Mouse (Mus musculus): ENCODE results near the gene Kmo. TPM values are rescaled to one million over a fixed set of nuclear protein-coding genes. Genes with fewer than 3 reads are reported as not detected.

The Kmo gene
- polyA plus RNA-seq, 1 experiment from 2014 or later: 0.53 TPM

DNA sequence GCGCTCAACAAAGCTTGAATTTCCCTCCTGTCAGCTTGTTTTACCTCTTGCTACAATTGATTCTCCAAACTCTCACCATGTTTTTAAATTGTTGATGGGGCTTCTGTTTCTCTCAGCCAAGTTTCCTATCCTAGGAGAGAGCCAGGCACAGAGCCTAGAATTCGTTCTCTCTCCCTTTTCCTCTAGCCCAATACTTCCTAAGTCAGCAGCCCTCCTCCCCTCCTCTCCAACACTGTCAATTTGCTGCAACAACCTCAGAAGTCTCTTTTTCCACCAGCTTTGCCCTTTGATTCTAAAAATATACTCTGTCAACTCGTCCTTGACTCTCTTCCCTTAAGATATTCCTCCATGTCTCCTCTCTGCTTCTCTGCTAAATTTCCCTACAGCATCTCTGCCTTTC, 79.2 kb downstream of the Kmo start:
- Histone ChIP-seq H3K9ac (ENCODE audit: low read depth, low read length) (no peak overlapping the region), H3K27me3 (replicated peaks; ENCODE audit: control insufficient read depth, insufficient read depth, low read length) (no peaks in the 10 kb centered on the region), H3K4me2 (replicated peaks; ENCODE audit: low read depth) (no peak overlapping the region), H3K27ac (ENCODE audit: low read depth, low read length) (no peak overlapping the region), H3K4me3 (ENCODE audit: low read depth, low read length) (no peak overlapping the region), H3K36me3 (ENCODE audit: control insufficient read depth, insufficient read depth) (no peaks in the 10 kb centered on the region), H3K9me3 (ENCODE audit: control insufficient read depth) (no peaks in the 10 kb centered on the region), H3K4me1 (replicated peaks; ENCODE audit: control insufficient read depth, insufficient read depth, low read length) (no peaks in the 10 kb centered on the region)
- WGBS: 68% methylated on average over 3 of the region's 3 CpGs
- no peak for TF ChIP-seq CTCF (IDR thresholded peaks at IDR 0.05; ENCODE audit: low read depth)
- ATAC-seq: no peak

DNA sequence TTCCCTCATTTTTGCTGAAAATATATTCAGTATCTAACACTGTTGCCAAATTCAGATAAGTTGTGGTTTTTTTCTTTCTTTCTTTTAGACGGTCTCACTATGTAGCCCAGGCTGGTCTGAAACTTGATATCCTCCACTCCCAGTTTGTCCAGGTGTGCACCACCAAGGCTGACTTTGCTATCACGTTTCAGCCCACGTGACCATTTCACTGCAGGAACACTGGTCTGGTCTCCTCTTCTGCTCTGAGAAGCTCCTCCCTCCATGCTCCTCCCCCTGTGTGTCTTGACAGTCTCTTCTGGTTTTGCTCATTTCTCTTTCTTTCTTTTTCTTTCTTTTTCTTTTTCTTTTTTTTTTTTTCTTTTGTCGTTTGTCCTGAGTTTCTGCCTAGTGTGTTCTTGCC, 79.6 kb downstream of the Kmo start:
- no peaks in the 10 kb centered on the region for H3K36me3 ChIP-seq (ENCODE audit: control insufficient read depth, insufficient read depth)
- H3K4me2 ChIP-seq (replicated peaks; ENCODE audit: low read depth): no peak overlapping the region
- no peak overlapping the region for H3K9ac ChIP-seq (ENCODE audit: low read depth, low read length)
- 0 out of 2 replicates have a peak, but pooled peaks have one; percentile 19 for ATAC-seq
- H3K27me3 ChIP-seq (replicated peaks; ENCODE audit: control insufficient read depth, insufficient read depth, low read length): no peaks in the 10 kb centered on the region
- no peak overlapping the region for H3K27ac ChIP-seq (ENCODE audit: low read depth, low read length)
- H3K4me3 ChIP-seq (ENCODE audit: low read depth, low read length): no peak overlapping the region
- no peaks in the 10 kb centered on the region for H3K4me1 ChIP-seq (replicated peaks; ENCODE audit: control insufficient read depth, insufficient read depth, low read length)
- WGBS: 26% methylated on average over 4 of the region's 4 CpGs
- H3K9me3 ChIP-seq (ENCODE audit: control insufficient read depth): no peaks in the 10 kb centered on the region
- no peak for TF ChIP-seq CTCF (IDR thresholded peaks at IDR 0.05; ENCODE audit: low read depth)

DNA sequence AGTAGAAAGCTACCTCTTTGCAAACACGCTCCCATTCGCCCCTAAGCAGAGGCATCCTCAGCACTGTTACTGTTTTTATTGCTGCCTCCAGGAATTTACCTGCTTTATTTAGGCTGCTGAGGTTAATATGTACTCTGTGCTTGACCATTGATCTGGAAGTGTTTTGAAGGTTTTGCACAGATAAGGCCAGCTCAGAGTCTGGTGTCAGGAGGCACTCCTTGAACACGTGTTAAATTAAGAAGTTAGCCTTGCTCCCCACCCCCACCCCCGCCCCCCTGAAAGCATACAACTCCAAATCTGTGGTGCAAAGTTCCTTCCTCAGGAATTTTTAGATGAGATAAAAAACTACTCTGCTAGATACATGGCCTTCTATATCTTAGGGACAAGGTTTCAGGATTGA, 81.0 kb downstream of the Kmo start:
- Histone ChIP-seq H3K4me3 (ENCODE audit: low read depth, low read length) (no peak overlapping the region), H3K27ac (ENCODE audit: low read depth, low read length) (no peak overlapping the region), H3K36me3 (ENCODE audit: control insufficient read depth, insufficient read depth) (no peaks in the 10 kb centered on the region), H3K4me2 (replicated peaks; ENCODE audit: low read depth) (no peak overlapping the region), H3K9ac (ENCODE audit: low read depth, low read length) (no peak overlapping the region), H3K9me3 (ENCODE audit: control insufficient read depth) (no peaks in the 10 kb centered on the region), H3K27me3 (replicated peaks; ENCODE audit: control insufficient read depth, insufficient read depth, low read length) (no peaks in the 10 kb centered on the region), H3K4me1 (replicated peaks; ENCODE audit: control insufficient read depth, insufficient read depth, low read length) (0 out of 2 replicates have a peak, but pooled peaks cover 2% of the 10 kb centered on the region)
- peak; percentile 33; the same call in 1 of the 2 replicates for ATAC-seq
- no peak for TF ChIP-seq CTCF (IDR thresholded peaks at IDR 0.05; ENCODE audit: low read depth)
- 35% methylated on average over 4 of the region's 4 CpGs for WGBS

DNA sequence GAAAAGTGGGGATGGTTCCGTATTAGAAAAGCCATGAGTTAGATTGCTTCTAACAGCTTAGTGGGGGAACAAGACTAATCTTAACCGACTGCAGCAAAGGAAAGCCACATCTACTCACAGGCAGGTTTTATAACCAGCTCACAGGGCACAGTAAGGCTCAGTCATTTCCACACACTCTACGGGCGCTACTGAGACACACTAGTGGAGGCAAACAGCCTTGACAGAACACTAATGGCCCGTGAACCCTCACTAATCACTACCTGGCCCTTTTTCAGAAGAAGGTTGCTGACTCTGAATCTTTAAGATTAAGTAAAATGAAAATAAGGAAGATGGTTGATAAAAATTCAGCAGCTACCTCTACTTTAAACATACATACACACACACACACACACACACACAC, 87.4 kb downstream of the Kmo start:
- 57% methylated on average over 5 of the region's 5 CpGs for WGBS
- H3K27me3 ChIP-seq (replicated peaks; ENCODE audit: control insufficient read depth, insufficient read depth, low read length): no peaks in the 10 kb centered on the region
- H3K4me1 ChIP-seq (replicated peaks; ENCODE audit: control insufficient read depth, insufficient read depth, low read length): 0 out of 2 replicates have a peak, but pooled peaks cover 2% of the 10 kb centered on the region
- H3K9ac ChIP-seq (ENCODE audit: low read depth, low read length): no peak overlapping the region
- no peak for ATAC-seq
- H3K4me2 ChIP-seq (replicated peaks; ENCODE audit: low read depth): no peak overlapping the region
- no peak overlapping the region for H3K4me3 ChIP-seq (ENCODE audit: low read depth, low read length)
- no peak overlapping the region for H3K27ac ChIP-seq (ENCODE audit: low read depth, low read length)
- TF ChIP-seq CTCF (IDR thresholded peaks at IDR 0.05; ENCODE audit: low read depth): no peak
- H3K9me3 ChIP-seq (ENCODE audit: control insufficient read depth): no peaks in the 10 kb centered on the region
- no peaks in the 10 kb centered on the region for H3K36me3 ChIP-seq (ENCODE audit: control insufficient read depth, insufficient read depth)

DNA sequence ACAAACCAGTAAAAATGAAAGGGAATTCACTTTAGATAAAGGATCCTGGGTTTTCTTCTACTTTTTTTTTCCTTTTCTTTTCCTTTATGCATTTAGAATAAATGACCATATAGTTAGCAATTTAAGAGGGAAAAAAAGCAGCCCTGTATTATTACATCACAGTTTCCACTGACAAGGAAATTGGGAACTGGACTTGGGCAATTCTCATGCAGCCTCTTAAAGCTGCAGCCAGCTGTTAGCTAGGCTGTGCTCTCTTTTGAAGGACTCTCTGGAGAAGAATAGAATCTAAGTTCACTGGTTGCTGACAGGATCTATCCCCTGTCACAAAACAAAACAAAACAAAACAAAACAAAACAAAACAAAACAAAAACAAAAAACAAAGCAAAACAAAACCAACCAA, 87.8 kb downstream of the Kmo start:
- H3K27ac ChIP-seq (ENCODE audit: low read depth, low read length): no peak overlapping the region
- H3K27me3 ChIP-seq (replicated peaks; ENCODE audit: control insufficient read depth, insufficient read depth, low read length): no peaks in the 10 kb centered on the region
- H3K4me3 ChIP-seq (ENCODE audit: low read depth, low read length): no peak overlapping the region
- no peak for ATAC-seq
- 0 out of 2 replicates have a peak, but pooled peaks cover 2% of the 10 kb centered on the region for H3K4me1 ChIP-seq (replicated peaks; ENCODE audit: control insufficient read depth, insufficient read depth, low read length)
- H3K9ac ChIP-seq (ENCODE audit: low read depth, low read length): no peak overlapping the region
- H3K9me3 ChIP-seq (ENCODE audit: control insufficient read depth): no peaks in the 10 kb centered on the region
- no peak overlapping the region for H3K4me2 ChIP-seq (replicated peaks; ENCODE audit: low read depth)
- H3K36me3 ChIP-seq (ENCODE audit: control insufficient read depth, insufficient read depth): no peaks in the 10 kb centered on the region
- no peak for TF ChIP-seq CTCF (IDR thresholded peaks at IDR 0.05; ENCODE audit: low read depth)

Other genes starting within 250 kb of the Kmo start
- gene Rgs7, start 127.9 kb upstream of the Kmo start, polyA plus RNA-seq (2015; fragmentation: Nextera tagmentation; extraction: Ambion mirVana): 0.55 and 0.63 TPM in 2 replicates
- 109 and 112 TPM in 2 replicates for gene Fh1, start 5.3 kb downstream of the Kmo start, polyA plus RNA-seq (2015; fragmentation: Nextera tagmentation; extraction: Ambion mirVana)
- gene Opn3, start 72.4 kb downstream of the Kmo start, polyA plus RNA-seq (2015; fragmentation: Nextera tagmentation; extraction: Ambion mirVana): 4.1 and 4.5 TPM in 2 replicates
- 1.6 TPM in 2 replicates for gene Chml, start 72.5 kb downstream of the Kmo start, polyA plus RNA-seq (2015; fragmentation: Nextera tagmentation; extraction: Ambion mirVana)
- not detected in 2 replicates for gene Wdr64, start 78.2 kb downstream of the Kmo start, polyA plus RNA-seq (2015; fragmentation: Nextera tagmentation; extraction: Ambion mirVana)

Data from intestine, postnatal 0 days (tissue).